Mouse (Mus musculus) adrenal gland, adult 2 months (tissue): ENCODE measurements at regions not wholly inside any gene's neighbourhood (a gene's known extent, or its start where the extent isn't known, plus 50 kb on each side); places are given as distances from the start of the nearest gene placed in this dataset.
"Not testable (repeated sequence)": the region's sequence is repeated elsewhere in the genome, so short reads cannot be mapped to it uniquely, and the experiment has no call there.

ENCODE experiments used
- DNase-seq: peaks from one replicate; pipeline ENCODE4 v3.0.0; 2021

DNA sequence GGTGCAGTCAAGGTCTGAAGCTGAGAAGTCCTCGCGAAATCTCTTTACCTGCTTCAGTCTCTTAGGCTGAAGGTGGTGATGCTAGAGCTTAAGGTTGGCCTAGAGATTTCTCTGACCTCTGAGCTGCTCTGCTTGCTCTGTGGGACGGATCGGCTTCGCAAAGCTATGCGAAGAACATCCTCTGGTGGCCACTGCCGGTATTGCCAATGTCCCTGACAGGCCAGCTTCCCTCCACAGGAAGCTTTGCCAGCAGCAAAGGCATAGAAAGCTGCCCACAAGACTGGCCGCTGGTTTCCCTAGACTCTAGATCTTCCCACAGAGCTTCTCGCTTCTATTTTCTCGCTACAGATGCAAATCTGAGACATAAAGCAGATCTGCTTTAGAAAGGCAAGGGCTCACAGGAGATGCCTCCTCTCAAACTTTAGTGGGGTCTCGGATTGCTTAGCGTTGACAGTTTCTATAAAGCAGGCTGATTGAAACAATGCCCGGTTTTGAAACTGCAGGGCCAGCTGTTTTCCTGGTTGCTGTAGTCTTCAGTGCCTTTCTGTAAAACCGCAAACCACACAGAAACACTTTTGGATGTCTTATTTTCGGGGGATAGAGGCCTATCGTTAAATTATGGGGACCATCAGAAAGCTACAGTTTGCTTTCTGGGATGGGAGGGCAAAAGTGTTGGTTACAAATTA is 153.7 kb downstream of the Car8 start:
- DNase-seq: peak; percentile 62

DNA sequence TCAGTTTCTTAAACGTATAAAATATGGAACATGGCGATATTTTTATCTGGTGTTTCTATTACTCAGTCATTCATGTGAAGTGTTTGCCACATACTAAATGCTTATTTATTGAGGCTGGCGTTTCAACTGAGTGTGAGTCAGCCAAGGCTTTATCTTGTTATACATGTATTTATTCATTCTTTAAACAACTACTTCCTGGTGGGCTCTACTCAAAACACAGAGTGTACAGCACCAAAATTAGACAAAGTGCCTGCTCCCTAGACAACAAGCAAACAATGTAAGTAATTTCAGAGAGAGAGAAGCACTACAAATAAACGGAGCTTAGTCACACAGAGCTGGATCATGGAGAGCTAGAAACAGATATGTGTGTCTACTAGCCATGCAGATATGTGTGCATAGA is 159.5 kb downstream of the Car8 start:
- no peak for DNase-seq

DNA sequence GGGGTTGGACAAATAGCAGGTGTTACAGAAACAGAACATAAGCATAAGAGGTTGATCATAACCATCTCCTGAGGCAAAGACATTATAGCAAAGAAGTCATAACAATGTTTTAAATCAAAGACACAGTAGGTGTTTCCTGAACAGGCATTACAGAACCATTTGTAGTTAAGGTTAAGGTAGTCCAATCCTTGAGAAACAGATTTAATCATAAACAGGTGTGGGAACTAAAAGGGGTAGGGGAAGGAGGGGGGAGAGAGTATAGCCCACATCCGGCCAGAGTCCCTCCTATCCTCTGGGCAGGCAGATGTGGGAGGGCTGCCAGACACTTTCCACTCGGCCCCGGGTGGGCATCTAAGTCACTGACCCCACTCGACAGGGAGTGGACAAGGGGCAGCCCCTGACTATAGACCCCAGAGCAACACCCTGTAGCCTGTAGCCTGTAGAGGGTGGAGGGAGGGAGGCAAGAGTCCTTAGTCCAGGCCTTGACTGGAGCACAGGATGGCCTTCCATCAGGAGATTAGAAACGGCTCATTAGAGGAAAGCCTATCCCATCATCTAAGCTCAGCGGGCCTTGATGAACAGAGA is 165.8 kb downstream of the Car8 start:
- DNase-seq: no peak

DNA sequence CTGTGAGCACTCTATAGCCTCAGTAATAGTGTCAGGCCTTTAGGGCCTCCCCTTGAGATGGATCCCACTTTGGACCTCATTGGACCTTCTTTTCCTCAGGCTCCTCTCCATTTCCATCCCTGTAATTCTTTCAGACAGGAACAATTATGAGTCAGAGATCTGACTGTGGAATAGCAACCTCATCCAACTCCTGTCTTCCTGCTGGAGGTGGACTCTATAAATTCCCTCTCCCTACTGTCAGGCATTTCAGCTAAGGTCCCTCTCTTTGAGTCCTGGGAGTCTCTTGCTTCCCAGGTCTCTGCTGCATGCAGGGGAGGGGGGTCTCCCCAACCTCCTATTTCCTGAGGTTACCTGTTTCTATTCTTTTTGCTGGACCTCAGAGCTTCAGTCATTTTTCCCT is 168.1 kb downstream of the Car8 start:
- not testable (repeated sequence) for DNase-seq

DNA sequence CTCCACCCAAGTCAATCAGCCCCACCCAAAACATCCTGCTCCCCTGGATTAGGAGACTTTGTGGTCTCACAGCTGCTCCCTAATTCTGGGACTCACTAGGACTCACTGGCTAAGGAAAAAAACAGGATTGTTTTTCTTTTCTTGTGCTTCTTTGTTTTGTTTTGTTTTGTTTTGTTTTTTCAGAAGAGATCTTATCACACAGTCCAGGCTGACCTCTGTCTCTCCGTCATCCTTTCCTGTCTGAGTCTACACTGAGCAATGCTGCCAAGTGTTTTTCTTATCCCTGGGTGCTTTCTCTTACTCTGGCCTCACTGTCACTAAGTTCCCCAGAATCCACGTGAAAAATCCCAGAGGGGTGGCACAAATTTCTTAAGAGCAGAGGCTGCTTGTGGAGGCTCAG is 170.8 kb downstream of the Car8 start:
- DNase-seq: no peak

DNA sequence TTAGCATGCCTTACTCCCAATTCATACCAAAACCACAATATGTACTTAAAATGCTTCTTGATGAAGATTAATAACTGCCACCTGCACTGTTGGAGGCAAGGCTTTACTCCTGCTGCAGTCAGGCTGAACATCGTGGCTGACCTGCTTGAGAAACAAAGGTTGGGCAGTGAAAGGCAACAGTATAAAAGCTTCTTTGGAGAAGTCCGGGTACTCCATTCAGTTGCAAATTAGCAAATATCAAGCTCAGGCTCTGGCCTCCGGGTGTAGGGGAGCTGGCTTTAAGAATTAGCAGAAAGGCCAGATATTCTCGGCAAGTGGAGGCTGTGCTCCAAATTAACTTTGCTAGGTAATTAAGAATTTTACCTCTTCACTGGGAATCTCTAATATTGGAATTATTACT is 197.1 kb downstream of the Car8 start:
- no peak for DNase-seq

DNA sequence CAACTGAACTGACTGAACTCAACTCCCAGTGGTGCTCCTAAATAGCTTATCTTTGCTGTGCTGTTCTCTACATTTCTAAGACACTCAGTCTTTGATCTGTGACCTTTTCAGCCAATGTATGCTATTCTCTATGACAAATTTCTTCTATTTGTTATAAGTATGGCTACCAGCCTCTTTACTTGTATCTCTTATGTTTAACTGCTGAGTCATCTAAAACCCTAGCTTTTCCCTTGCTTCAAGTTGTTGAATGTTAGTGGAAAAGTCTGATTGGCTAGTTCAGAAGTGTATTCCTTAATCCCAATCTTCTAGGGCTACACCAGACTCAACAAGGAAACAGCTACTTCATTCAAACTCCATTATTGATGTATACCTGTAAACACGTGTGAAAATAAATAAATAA is 201.0 kb downstream of the Car8 start:
- no peak for DNase-seq

DNA sequence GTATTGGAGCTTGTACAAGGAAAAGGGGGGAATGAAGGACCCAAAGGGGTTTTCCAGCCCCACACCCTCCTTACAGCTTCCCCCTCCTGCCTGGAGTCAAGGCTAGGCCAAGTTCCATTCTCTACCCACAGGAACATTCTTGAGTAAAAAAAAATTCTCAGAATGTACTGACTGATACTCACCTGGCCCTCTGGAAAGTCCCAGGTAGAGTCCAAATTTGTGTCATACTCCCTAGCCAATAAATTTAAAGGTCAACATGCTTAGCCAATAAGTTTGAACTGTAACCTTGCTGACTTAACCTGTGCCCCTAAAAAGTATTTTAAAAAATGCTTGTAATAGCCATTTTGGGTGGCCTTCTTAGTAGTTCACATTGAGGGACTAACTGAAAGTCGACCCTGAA is 205.4 kb downstream of the Car8 start:
- DNase-seq: not testable (repeated sequence)

DNA sequence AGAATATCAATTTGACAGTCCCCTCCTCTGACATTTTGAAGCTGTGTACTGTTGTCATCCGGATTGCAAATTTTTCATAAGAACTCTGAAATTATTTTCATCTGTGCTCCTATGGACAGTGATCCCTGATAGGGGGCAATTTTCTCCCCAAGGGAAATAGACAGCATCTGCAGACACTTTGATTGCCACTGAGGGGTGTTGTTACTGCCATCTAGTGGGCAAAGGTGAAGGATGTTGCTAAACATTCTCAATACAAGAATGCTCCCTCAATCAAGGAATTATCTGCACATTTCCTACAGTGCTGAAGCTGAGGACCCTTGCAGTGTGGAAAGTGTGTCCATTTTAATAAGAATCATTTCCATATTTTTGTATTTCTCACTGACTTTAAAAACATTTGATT is 233.7 kb downstream of the Car8 start:
- peak; percentile 15 for DNase-seq

DNA sequence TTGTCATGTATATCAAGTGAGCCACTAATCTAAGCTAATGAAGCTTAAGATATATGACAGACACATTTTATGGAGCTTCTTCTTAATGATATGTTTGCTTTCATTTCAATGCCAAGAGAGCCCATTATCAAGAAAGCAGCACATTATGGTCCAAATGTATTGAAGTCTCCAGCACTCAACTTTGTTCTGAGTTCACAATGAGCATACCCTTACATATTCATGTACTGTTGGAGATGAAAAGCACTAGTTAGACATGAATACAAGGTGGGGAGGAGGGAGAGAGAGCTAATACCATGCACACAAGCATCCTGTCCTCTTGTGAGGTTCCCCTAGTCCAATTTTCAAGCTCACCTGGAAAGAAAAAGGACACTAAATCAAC is 241.3 kb downstream of the Car8 start:
- no peak for DNase-seq

DNA sequence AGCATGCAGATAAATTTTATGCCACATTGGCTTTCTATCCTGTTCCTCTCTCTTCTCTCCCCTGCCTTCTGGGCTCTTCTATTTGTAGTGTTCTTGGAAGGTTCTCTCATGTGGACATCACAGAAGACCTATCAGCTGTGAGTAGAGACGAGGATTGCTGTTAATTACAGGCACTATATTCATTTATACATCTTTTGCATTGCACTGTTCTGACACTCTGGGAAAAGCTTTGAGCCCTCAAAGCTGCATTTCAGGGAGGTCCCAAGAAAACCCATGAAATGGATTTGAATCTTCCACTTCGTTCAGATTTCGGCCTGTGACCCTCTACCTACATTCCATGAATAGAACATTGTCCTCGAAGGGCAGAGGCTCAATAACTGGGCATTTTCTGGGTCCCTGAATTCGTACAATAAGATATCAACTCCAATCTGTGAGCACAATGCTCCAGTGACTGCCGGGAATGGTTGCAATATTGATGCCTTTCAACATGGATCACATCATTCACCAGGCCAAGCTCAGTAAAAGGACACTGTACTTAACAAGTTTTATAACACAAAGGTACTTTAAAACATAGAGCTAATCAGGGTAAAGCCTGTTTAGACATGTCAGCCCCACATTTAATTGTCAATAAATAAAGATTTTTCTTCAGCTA is 241.8 kb downstream of the Car8 start:
- DNase-seq: no peak

DNA sequence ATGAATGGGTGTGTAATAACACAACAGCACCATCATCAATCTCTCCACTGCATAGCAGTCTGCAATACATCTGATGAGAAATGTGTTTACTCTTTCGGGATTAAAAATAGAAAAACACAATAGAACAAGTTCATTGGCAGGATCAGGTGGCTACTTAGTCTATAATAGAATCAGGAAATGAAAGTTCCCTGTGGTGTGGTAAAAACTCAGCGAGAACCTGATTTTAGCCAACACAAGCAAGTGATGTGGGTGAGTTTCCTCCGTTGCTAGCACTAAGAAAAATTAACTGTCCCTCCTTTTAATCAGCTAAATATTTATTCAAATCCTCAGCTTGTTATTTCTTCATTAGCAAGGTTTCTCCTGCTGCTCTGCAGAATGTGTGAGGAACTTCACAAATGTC is 245.9 kb downstream of the Car8 start:
- DNase-seq: no peak

DNA sequence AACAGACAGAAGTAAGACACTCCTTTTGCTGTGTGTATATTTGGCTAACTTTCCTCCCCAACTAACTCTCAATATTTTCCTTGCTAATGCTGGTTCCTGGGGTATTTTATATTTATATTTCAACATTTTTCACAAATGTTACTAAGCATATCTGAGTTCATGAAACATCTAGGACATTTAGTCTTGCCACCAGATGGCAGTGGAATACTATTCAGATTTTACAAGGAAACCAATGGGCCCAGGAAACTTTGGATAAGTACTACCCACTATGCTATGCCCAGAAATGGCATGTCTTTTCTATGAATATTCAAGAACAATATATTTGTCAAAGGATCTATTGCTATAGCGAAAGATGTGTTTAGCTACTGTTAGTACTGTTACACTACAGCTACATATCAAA is 251.1 kb downstream of the Car8 start:
- no peak for DNase-seq

DNA sequence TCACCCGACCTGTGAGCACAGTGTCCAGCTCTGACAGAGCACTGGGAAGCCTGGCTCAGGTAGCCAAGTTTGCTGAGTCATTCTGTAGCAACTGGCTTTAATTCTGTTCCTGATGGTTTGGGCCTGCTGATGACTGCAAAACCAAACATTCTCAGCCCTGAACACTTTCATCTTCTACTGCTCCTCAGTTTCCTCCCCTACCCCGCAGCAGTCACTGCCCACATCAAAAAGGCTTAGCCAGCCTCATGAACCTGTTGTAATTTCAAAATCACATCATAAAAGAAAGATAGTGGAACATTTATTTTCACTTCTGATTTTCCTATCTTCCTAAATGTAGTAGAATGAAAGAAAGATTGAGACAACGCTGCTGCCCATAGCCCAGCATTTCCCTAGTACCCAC is 251.5 kb downstream of the Car8 start:
- no peak for DNase-seq

DNA sequence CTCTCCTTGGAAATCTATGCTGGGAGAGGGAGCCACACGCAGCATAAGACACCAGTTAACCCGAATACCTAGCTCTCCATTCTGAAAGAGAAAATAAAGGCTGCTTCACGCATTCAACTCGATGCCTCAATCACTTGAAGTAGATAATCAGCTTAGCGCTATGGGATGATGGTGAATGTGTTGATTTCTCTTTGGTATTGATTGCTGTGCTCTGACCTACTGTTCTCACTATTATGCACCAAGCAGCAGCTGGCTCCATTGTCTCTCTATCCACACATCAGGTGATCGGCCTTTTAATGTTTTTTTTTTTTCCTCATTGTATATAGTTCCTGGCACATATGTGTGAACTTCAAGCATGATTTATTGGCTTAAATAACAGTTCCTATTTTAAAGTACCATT is 254.0 kb downstream of the Car8 start:
- DNase-seq: no peak

DNA sequence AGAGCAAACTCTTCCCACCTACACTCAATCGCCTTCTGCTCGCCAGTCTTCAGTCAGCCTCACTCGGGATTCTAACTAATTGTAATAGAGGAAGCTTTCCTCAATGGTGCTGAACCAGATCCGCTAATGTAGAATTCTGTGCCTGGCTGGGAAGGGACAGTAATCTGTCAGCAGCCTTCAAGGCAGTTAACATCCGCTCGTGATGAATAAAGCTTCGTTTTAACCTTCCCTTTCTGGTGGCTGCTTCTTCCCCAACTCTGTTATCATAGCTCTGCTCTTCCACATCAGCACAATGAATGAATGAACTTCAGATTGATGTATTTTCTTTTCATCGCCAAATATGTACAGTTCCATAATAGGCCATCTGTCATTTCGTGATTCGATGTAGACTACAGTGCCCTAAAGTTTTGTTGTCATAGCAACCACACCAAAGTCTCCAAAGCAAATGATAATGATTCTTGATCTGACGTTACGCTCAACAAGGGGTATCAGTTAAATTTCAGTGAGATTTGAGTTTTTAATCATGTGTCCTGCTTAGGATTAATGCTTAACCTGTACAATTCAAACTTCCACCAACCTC is 259.0 kb downstream of the Car8 start:
- DNase-seq: no peak

DNA sequence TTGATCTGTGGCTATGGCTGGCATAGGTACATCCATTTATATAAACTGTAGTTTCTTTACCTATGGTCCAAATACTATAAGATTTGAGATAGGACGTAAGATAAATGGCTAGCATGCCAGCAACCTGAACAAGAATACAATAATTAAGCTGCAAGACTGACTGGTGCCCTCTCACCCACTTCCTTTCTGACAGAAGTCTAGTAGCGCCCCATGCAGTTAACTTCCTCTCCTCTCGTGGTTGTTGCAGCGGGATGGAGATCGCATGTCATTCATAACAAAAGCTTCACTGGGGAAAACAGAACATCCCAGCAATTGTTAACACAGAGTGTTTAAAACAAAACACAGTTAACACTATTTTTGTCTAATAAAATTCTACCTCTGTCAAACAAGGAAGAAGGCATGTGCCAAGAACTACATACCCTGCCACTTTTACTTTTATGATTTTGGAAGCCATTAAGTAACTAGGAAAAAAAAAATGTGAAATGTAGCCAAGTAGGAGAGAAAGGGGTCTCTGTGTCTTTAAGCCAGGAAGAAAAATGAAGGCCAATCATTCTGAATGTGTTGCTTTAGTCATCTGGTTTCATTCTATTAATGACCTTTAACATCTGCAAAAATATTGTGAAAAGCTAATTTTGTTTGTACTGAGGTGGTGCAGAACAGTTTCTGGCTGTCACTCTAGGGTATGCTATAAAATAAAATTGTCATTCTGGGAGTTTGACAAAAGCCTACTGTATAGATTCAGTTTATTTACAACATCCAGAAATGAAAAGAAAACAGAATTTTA is 261.0 kb downstream of the Car8 start:
- DNase-seq: no peak

DNA sequence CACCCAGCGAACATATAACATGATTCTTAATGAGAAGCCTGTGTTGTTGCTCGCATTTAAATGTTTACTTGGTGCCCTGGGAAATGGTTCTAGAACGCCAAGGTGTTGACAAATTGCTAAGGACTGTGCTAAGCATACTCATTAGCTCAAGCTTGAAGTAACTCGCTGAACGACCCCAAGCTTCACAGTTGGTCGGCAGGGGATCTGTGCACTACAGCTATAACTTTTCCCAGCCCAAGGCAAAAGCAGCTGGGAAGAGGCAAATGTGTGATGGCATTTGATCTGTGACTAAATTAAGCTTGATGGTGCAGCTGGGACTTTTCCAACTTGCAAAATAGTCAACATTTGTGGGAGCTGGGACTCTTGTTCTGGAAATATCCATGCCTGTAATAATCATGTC is 268.6 kb downstream of the Car8 start:
- DNase-seq: no peak

DNA sequence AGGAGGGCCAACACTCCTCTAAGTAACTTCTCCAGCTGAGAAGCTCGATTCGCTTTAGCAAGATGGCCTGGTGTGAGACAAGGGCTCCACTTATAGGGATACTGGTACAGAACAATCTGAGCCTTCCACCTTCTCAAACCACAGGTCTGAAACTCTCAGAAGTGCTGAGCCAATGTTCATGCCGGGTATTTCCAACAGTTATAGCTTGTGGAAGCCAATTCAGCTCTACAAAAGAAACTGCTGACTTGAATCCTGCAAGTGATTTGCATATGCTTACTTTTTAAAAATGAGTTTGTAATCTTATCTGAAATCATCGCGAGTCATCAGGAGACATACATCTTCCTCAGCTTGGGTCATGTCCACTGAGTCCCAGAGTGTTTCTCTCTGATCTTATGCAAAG is 273.2 kb downstream of the Car8 start:
- DNase-seq: no peak

DNA sequence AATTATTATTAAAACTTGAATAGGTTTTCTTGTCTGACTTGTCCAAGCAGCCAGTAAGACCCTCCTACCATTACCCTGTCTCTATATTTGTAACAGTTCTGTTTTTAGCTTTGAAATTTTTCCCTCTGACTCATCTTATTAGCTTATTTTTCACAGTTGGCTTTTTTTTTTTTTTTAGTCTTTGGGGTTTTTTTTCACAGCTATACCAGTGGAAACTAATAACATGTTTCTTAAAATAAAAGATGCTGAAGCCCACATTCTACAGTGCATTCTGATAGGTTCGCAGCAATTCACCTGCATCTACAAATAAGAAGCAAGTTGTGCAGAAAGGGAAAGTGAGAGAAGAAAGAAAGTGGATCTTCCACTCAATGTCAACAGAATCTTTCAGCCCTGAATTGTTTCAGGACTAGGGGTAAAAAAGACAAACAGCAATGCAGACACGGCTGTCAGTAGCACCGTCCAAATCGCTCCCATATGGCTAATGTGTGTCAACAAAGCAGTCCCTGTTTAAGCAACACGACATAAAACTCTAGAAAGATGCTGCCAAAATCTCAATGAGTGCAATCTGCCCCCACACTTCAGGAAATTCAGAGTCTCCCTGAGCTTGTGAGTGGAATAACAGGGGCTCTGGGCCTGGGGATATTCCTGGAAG is 277.2 kb downstream of the Car8 start:
- DNase-seq: no peak

DNA sequence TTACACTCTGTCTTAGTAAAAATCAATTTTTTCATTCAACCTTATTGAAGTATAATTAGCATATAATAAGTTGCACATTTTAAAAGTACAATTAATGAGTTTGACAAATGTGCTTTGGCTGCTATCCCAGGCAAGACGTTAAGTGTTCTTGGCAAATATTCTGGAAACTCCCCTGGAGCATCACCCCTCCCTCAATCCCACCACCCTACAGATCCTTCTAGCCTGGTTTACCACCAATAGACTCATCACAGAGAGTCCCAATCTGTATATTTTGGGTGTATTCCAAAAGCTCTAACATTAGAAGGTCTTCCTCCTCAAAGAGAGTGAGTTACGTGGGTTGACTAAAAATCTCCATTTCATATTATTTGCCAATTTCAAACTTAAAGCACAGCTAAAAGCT is 278.5 kb downstream of the Car8 start:
- DNase-seq: no peak

DNA sequence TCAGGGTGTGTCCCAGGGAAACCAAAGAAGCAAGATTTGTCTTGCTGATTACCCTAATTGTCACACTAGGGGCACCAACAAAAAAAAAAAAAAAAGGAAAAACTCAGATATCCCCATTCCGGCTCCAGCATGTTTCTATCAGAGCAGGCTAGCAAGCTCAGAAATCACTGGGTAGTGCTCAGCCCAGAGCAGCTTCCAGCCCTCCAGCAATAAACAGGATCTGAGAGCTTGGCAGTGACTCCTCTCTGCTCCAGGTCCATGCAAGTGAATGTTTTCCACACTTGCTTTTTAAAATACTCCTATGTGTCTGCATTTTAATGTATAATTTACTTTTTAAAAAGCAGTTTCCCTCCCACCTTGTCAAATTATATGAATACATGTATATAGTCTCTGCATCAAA is 290.8 kb downstream of the Car8 start:
- DNase-seq: no peak
